Mouse (Mus musculus) limb, embryonic 14.5 days (tissue): ENCODE measurements around the gene Rtn2. TPM values are rescaled to one million over a fixed set of nuclear protein-coding genes. Genes with fewer than 3 reads are reported as not detected.

Experiments used
- ATAC-seq: fragments of 200-750 bp; cut with Nextera tagmentation; 2 replicates; pipeline ENCODE4 v1.8.0; 2017; ENCODE audit warnings: low read depth, moderate number of reproducible peaks, moderate TSS enrichment; ENCODE audit not compliant: low FRiP score
- DNase-seq: peaks from one replicate; pipeline ENCODE4 v3.0.0-alpha.2; 2015; ENCODE audit warnings: low spot score
- H3K27ac ChIP-seq: fragments of 300-500 bp; sonication (generic); replicated peaks from 2 replicates; pipeline ENCODE4 v1.5.1; 2014; ENCODE audit warnings: low read depth, mild to moderate bottlenecking, low read length, moderate library complexity, mixed read lengths
- H3K27me3 ChIP-seq: fragments of 300-500 bp; sonication (generic); 2 replicates; pipeline ENCODE4 v1.6.1; 2014; ENCODE audit warnings: low read length, mixed read lengths; ENCODE audit not compliant: control insufficient read depth, insufficient read depth
- H3K36me3 ChIP-seq: fragments of 300-500 bp; sonication (generic); 2 replicates; pipeline ENCODE4 v1.6.1; 2014; ENCODE audit warnings: mild to moderate bottlenecking, low read length, moderate library complexity, mixed read lengths; ENCODE audit not compliant: control insufficient read depth, insufficient read depth
- H3K4me1 ChIP-seq: fragments of 300-500 bp; sonication (generic); 2 replicates; pipeline ENCODE4 v1.6.1; 2014; ENCODE audit warnings: antibody characterized with exemption, low read length, mixed read lengths; ENCODE audit not compliant: control insufficient read depth, insufficient read depth
- H3K4me2 ChIP-seq: fragments of 300-500 bp; sonication (generic); replicated peaks from 2 replicates; pipeline ENCODE4 v1.6.1; 2014; ENCODE audit warnings: low read depth, mild to moderate bottlenecking, low read length, moderate library complexity; ENCODE audit not compliant: severe bottlenecking
- H3K4me3 ChIP-seq: fragments of 300-500 bp; sonication (generic); replicated peaks from 2 replicates; pipeline ENCODE4 v1.5.1; 2014; ENCODE audit warnings: low read length
- H3K9ac ChIP-seq: fragments of 300-500 bp; sonication (generic); 2 replicates; pipeline ENCODE4 v1.6.1; 2014; ENCODE audit warnings: mild to moderate bottlenecking, low read depth, low read length, moderate library complexity; ENCODE audit not compliant: severe bottlenecking
- H3K9me3 ChIP-seq: fragments of 300-500 bp; sonication (generic); 2 replicates; pipeline ENCODE4 v1.6.1; 2016; ENCODE audit warnings: low read length; ENCODE audit not compliant: control insufficient read depth
- POLR2A ChIP-seq: fragments of 200-500 bp; IDR thresholded peaks from 2 replicates; pipeline ENCODE4 v1.8.0; 2012; ENCODE audit warnings: inconsistent platforms, mild to moderate bottlenecking, moderate library complexity, borderline replicate concordance; ENCODE audit not compliant: insufficient read depth, insufficient read length; ENCODE audit errors: extremely low read depth
- WGBS: fragments of 180-500 bp; shearing (Covaris S2); extraction: QIAGEN DNeasy Blood & Tissue Kit; methylation state at CpG from one replicate; pipeline ENCODE4 v1.1.7; 2014; 5-methylcytosine and 5-hydroxymethylcytosine counted together
- polyA plus RNA-seq, 2 experiments: library from polyadenylated mRNA; depleted of rRNA in 1 of 2; stranded (reverse) in 1 of 2; unstranded in 1 of 2; fragments of >200 nt; fragmentation: Nextera tagmentation in 1 of 2; extraction: Ambion mirVana in 1 of 2; gene quantifications; 2 replicates each; pipeline versions ENCODE4 v1.2.1 to v1.2.3; 2012 to 2014

The Rtn2 gene
- polyA plus RNA-seq, 2 experiments: 30.6 to 44.3 TPM

GRCm38 (mm10) chr7:19246855-19247254 lies 35.6 kb upstream of the Rtn2 start:
- H3K4me1 ChIP-seq: no peaks in the 10 kb centered on the region
- no peak overlapping the region for H3K4me2 ChIP-seq
- no peak overlapping the region for H3K4me3 ChIP-seq
- no peaks in the 10 kb centered on the region for H3K9me3 ChIP-seq
- DNase-seq: no peak
- no peak overlapping the region for H3K9ac ChIP-seq
- TF ChIP-seq POLR2A: no peak
- ATAC-seq: no peak
- 82% methylated on average over 1 of the region's 1 CpGs for WGBS
- H3K36me3 ChIP-seq: peaks cover 23% of the 10 kb centered on the region
- H3K27me3 ChIP-seq: no peaks in the 10 kb centered on the region
- H3K27ac ChIP-seq: no peak overlapping the region

GRCm38 (mm10) chr7:19247511-19247910 lies 34.9 kb upstream of the Rtn2 start:
- Histone ChIP-seq H3K27ac (no peak overlapping the region), H3K36me3 (peaks cover 23% of the 10 kb centered on the region), H3K4me2 (no peak overlapping the region), H3K9me3 (no peaks in the 10 kb centered on the region), H3K4me3 (no peak overlapping the region), H3K4me1 (no peaks in the 10 kb centered on the region), H3K27me3 (no peaks in the 10 kb centered on the region), H3K9ac (no peak overlapping the region)
- TF ChIP-seq POLR2A: no peak
- WGBS: 90% methylated on average over 2 of the region's 2 CpGs
- DNase-seq (no peak), ATAC-seq (no peak)

GRCm38 (mm10) chr7:19252078-19252477 lies 30.3 kb upstream of the Rtn2 start:
- DNase-seq (no peak), ATAC-seq (no peak)
- Histone ChIP-seq H3K4me2 (no peak overlapping the region), H3K4me3 (no peak overlapping the region), H3K9me3 (no peaks in the 10 kb centered on the region), H3K27me3 (no peaks in the 10 kb centered on the region), H3K27ac (no peak overlapping the region), H3K4me1 (no peaks in the 10 kb centered on the region), H3K36me3 (peaks cover 28% of the 10 kb centered on the region), H3K9ac (no peak overlapping the region)
- TF ChIP-seq POLR2A: no peak
- 82% methylated on average over 4 of the region's 4 CpGs for WGBS

GRCm38 (mm10) chr7:19253437-19253836 lies 29.0 kb upstream of the Rtn2 start:
- TF ChIP-seq POLR2A: no peak
- Histone ChIP-seq H3K4me1 (no peaks in the 10 kb centered on the region), H3K27me3 (no peaks in the 10 kb centered on the region), H3K36me3 (peaks cover 38% of the 10 kb centered on the region), H3K4me3 (no peak overlapping the region), H3K9me3 (no peaks in the 10 kb centered on the region), H3K4me2 (no peak overlapping the region), H3K27ac (no peak overlapping the region), H3K9ac (no peak overlapping the region)
- no peak for ATAC-seq
- 61% methylated on average over 5 of the region's 5 CpGs for WGBS
- no peak for DNase-seq

- Histone ChIP-seq H3K27me3 (no peaks in the 10 kb centered on the region), H3K4me2 (no peak overlapping the region), H3K9me3 (no peaks in the 10 kb centered on the region), H3K36me3 (peaks cover 58% of the 10 kb centered on the region), H3K4me3 (no peak overlapping the region), H3K4me1 (no peaks in the 10 kb centered on the region), H3K9ac (no peak overlapping the region), H3K27ac (no peak overlapping the region)
- WGBS: 84% methylated on average over 17 of the region's 17 CpGs
- no peak for TF ChIP-seq POLR2A
- no peak for ATAC-seq
- no peak for DNase-seq
Observed at GRCm38 (mm10) chr7:19255395-19255794, 27.0 kb upstream of the Rtn2 start.

GRCm38 (mm10) chr7:19256567-19256966 lies 25.9 kb upstream of the Rtn2 start:
- H3K9ac ChIP-seq: no peak overlapping the region
- ATAC-seq (no peak), DNase-seq (no peak)
- H3K4me1 ChIP-seq: no peaks in the 10 kb centered on the region
- H3K27me3 ChIP-seq: no peaks in the 10 kb centered on the region
- TF ChIP-seq POLR2A: no peak
- H3K4me2 ChIP-seq: no peak overlapping the region
- 75% methylated on average over 7 of the region's 7 CpGs for WGBS
- no peaks in the 10 kb centered on the region for H3K9me3 ChIP-seq
- no peak overlapping the region for H3K27ac ChIP-seq
- H3K4me3 ChIP-seq: no peak overlapping the region
- H3K36me3 ChIP-seq: peaks cover 67% of the 10 kb centered on the region
